Mouse (Mus musculus) megakaryocyte-erythroid progenitor cell, adult 5-6 weeks (primary cell): ENCODE results near the gene Mrrf. TPM values are rescaled to one million over a fixed set of nuclear protein-coding genes. Genes with fewer than 3 reads are reported as not detected.
A peak's percentile ranks its signal among the peaks of the same experiment; 100 is the strongest.
"Not testable (repeated sequence)": the region's sequence is repeated elsewhere in the genome, so short reads cannot be mapped to it uniquely, and the experiment has no call there.

Source experiments
- ATAC-seq: replicated peaks from 2 replicates; pipeline ENCODE4 v1.8.0; 2016; ENCODE audit warnings: mild to moderate bottlenecking, inconsistent platforms; ENCODE audit not compliant: severe bottlenecking, poor library complexity, low FRiP score, low TSS enrichment
- total RNA-seq, 2 experiments: library from RNA; stranded (forward) in 1 of 2; stranded (reverse) in 1 of 2; fragments of 200-1000, 215-1000 nt in 1 of 2; fragments of >200 nt in 1 of 2; fragmentation: Nextera tagmentation in 1 of 2; gene quantifications; 2 replicates each; pipeline ENCODE4 v1.2.3; 2014 to 2017

Mrrf gene
- total RNA-seq, 2 experiments from 2014 or later, result 23.4 to 85.3 TPM

DNA sequence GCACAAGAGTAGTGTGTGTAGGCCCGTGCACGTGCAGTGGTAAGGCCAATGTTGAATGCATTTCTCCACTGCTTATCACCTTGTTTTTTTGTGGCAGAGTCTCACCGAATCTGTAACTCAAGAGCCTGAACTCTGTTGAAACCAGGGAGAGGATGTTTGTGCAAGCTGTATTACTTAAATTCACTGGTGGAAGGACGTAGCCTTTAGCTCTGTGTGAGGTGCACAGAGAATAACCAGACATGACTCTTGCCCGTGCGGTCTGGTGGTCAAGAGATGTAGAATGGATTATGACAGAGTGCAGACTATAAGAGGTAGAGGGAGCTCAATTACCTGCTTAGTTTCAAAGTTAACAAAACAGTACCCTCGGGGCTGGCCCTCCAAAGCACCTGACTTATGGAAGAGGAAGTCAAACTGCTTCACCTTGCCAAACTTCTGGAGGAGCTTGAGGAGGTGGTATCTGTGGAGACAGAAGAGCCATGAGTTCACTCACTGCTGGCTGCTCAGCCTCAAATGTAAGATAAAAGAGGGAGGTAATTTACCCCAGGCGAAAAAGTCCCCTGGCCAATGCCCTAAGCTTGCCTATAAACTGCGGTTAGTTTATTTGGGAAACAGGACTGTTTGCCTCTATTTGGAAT lies 9.3 kb upstream of the Mrrf start:
- no peak for ATAC-seq

DNA sequence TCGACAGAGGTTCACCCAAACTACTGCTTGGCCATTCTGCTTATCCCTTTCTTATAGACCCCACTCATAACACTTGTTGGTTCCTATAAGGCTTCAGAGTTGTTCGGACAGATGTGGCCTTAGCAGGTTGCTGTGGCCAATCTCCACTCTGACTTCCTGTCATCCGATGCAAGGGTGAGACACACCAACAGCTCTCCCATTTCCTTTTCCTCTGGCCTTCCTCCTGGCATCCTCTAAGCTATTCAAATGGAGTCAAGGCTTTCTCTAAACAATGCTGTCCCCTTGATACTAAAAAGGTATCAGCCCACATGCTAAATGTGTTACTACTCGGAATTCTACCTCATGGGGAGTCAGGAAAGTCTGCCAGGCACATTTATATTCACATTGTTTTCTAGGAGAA lies 8.2 kb upstream of the Mrrf start:
- no peak for ATAC-seq

DNA sequence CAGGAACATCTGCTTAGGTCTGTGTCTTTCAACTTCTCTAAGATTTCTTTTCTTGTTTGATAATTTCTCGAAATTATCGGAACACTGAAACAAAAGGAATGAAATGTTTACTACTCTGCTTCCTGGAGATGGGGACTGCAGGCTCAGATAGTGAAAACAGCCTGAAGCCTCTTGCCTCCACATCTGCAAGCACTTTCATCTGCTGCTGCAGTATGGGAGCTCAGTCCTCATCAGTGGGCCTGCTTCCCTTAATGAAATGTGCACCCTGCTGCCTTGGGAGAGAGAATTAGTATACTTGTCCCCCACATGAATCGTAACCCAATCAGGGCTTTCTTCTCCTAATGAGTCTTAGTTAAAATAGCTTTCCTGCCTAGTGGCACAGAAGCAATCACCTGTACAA lies 7.1 kb upstream of the Mrrf start:
- ATAC-seq, result no peak

DNA sequence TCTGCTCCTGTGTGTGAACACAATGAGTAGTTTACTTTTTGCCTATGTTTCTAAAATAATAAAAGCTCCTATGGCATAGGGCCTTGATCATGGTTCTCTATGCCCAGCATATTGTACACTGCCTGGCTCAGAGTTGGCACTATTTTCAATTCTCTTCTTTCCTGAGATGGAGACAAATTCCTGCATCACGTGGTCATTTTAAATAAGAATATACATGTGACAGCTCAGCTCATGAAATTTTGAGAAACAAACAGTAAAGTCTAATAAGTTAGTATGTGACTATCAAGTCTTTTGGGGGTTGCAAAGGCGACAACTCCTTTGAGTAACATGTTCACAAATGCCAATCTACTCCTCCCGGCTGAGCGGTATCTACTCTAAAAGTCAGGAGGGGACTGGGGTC lies 302 bp upstream of the Mrrf start:
- ATAC-seq, result no peak

DNA sequence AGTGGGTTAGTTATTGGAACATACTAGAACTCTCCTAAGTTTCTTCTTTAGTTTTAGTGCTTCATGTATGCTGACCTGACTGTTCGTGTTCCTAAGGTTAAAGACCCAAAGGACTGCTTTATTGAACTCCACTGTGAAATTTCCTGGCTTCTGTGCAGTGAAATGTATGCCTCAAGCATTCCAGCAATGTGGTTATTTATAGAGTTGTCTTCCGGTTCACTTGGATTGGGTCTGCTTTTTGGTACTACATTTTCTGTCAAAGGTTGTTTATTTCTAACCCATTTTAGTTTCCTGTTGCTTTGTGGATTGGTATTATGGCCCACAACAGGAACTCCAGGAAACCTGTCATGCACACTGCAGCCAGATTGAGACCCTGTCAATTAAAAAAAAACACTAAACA lies 2.9 kb downstream of the Mrrf start:
- no peak for ATAC-seq

DNA sequence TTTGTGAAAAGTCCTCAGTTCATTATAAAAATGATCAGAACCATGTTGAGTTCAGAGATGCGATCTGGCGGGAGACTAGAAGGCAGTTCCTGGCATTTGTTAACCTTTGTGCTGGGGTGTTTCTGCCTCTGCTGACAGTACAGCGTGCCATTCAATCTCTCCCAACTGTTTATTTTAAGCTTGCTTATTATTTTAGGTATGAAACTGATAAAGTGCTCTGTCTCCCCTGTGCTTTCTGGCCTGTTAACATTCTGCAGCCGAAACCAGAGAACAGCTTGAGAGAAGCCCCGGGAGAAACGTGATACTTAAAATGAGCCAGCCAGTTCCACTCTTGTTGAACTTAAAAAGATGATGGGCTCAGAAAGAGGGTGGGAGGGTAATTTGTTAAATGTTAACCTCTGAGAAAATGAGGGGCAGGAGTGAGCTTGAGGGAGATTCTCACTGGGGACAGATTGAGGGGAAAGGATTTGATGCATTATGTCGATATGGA lies 12.7 kb downstream of the Mrrf start:
- no peak for ATAC-seq

DNA sequence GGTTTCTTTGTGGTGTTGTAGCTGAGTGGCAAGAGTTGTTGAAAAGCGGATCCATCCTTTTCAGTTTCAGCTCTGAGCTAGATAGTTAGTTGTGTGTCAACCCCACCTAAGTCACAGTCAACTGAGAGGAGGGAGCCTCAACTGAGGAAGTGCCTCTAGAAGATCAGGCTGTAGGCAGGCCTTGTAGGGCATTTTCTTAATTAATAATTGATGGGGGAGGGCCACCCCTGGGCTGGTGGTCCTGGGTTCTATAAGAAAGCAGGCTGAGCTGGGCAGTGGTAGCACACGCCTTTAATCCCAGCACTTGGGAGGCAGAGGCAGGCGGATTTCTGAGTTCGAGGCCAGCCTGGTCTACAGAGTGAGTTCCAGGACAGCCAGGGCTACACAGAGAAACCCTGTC lies 16.2 kb downstream of the Mrrf start:
- ATAC-seq, result not testable (repeated sequence)

DNA sequence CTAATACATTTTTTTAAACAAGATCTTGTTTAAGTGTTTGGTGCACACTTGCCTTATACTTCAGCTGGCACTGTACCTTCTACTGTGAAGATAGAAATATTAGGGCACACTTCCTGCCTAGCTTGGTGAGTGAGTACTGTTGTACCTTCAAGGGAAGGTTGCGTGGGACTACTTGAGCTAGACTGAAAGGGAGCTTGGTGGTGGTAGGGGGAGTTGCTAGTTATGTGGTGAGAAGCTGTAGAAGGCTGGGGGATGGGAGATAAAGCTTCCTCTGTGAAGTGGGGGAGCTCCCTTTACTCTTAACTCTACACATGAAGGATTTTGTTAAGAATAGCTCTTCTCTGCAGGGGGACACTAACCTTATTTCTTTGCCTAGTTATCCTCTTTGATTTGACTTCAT lies 21.3 kb downstream of the Mrrf start:
- ATAC-seq, result no peak

DNA sequence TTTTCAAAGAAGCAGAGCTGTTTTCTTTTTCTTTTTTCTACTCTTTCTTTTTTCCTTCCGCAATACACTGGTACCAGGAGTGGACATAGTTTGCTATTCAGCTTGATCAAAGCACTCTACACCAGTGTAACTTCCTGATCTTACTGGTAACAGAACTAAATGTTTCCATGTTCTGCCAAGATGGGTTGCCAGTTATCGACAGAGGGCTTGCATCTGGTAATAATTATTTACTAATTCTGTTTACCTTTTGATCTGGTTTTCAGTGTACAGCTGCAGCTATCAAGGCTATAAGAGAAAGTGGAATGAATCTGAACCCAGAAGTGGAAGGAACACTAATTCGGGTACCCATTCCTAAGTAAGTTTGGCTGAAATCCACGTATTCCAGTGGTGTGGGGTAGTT lies 23.1 kb downstream of the Mrrf start:
- no peak for ATAC-seq

DNA sequence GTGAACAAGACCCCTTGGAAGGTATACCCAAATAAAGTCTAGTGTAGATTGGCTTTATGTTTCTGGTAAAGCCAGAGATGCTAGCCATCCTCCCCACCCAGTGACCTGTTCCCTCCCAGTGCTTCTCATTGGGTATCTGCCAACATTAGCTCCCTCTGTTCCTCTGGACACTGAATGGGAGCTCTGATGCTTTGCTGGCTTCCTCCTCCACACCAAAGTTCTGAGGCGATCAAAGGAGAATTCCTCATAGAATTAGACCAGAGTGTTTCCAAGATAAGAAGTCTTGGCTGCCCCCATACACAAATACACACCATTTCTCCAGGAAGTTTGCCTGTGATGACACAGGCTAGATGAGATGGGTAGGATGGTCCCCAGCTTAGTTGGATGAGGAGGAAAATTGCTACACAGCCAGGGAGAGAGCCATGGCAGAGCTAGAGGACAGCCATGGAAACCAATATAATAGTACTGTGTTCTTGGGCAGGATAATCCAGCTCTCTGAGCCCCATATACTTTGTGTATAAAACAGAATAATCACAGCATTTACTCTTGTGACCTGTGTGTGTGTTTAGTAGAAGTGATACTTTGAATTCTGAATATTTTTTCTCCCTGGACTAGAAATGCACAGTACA lies 31.9 kb downstream of the Mrrf start:
- ATAC-seq, result no peak

DNA sequence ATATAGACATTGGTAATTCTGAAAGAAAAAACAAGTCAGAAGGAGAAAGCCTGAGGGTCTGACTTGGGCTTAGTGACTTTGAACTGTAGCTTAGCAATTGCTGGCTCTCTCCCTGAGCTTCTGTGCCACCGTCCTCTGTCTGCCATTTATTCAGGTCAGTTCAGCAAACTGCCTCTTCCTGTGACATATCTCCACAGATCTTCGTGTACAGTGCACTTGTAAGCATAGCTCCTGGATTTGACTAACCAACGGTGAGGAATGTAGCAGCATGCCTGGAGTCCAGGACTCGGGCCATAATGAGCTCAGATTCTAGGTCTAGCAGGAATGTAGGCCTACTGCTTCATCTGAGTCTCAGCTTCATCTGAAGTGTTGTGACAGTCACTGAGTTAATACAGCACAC lies 33.0 kb downstream of the Mrrf start:
- no peak for ATAC-seq

DNA sequence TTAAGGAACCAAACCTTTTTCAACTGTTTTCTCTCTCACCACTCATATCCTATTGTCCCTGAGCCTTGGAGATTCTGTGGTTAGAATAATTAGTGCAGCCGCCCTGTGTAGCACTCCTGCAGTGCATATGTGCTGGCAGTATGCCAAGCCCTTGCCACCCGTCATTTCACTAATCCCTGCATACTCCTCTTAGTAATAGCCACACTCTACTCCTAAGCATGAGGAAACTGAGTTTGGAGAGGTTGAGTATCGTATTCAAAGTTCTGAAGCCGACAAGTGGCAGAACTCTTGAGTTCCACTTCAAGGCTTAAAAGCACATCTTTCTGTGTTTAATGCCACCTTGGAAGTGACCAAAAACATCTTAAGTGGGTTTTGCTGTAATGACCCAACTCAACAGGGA lies 35.9 kb downstream of the Mrrf start:
- no peak for ATAC-seq

DNA sequence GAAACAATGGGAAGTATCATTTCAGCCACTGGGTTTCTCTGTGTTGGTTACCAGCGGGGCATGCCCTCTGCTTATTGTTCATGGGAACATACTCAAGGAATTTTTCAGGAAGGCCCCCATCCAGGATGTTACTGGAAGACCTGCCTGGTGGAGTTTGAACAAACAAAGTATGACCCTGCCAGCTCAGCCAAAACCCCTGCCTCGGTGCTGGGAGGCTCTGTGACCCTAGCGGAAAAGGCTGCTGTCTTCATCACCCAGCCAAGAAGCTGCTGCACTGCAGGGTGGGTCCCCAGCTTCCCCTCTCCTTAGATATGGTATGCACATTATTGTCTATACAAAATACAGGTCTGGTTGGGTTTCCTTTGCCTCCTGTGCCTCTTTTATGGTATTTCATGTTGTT lies 36.4 kb downstream of the Mrrf start:
- ATAC-seq, result no peak

DNA sequence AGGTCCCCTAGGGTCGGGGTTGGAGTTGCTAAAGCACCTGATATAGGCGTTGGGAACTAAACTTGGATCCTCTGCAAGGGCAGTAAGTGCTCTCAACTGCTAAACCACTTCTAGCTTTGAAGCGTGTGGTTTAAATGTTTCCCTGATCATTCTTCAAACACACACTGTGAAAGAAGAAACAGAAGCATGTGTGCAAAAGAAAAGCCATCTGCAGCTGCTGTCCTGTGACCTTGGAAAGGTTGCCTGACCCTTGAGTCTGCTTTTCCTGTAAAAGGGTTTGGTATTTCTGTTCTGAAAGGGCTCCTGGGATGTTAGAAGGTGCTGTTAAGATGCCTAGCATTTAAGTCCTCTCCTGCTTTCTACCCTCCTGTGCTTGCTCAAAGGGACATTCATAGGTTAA lies 43.3 kb downstream of the Mrrf start:
- ATAC-seq, result no peak

DNA sequence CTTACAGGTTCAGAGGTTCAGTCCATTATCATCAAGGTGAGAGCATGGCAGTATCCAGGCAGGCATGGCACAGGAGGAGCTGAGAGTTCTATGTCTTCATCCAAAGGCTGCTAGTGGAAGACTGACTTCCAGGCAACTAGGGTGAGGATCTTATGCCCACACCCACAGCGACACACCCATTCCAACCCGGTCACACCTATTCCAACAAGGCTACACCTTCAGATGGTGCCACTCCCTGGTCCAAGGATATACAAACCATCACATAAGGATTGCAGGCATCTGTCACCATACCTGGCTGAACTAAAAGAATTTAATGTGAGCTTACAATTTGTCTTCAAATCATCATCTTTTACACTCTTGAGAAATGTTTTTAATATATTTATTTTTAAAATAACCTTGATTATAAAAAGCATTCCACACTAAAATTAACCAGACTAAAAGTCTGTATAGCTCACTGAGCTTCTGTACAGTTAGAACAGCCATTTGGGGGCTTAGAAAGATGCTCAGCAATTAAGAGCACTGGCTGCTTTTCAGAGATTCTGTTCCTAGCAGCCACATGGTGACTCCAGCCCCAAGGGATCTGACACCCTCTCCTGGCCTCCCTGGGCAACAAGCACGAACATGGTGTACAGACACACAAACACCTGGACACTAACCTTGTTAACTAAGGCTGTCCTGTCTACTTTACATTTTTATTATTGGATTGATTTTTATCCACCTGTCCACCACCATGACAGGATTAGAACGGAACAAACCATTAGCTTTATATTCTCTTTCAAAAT lies 45.6 kb downstream of the Mrrf start:
- ATAC-seq, result not testable (repeated sequence)

DNA sequence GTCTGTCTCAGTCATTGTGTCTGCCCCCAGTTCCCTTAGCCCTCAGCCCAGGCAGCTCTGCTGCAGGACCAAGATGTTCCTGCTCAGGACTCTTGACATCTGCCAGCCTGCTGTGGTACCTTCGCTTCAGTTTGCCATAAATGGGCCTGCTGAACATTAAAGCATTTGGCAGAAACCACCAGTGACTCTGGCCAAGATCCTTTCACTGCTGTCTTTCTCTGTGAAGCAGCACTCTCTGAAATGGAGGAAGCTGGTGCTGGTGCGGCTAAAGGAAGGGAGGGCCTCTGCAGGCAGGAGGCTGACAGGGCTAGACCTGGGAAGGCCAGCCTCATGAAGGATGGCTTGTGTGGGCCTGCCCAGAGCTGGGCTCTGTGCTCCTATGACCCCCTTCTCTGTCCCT lies 47.1 kb downstream of the Mrrf start:
- no peak for ATAC-seq

DNA sequence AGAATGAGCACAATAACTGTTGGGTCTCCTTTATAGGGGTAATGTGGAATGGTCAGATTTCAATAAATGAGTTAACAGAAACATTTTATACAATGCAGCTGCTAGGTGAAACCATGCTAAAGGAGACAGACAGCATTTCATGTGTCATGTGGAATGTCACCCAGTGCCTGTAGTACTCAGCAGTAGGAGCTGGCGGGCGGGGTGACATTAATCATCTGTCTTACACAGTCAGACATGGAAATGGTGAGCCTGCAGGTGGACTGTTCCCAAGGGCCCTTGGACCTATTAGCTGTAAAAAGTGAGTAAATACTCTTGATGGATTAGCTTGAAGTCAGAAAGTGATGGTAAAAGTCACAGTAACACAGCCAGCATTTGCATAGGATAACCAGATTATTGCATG lies 48.0 kb downstream of the Mrrf start:
- ATAC-seq, result no peak

DNA sequence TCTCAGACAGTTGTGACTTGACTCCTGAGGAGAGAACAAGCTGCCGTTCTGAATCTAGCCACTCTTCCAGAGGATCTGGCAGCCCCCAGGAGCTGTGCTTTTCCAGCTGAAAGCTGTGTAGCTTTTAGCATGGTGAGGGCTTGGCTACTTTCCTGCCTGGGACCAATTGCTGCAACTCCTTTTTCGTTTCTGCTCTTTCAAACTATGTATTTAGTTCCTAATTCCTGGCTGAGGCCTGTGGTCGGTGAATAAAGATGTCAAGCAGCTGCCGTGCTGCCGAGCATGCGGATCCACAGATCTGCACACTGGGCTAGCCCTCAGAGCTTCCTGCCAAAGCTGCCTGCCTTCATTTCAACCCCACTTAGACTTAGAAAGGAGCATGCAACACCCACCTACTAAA lies 48.7 kb downstream of the Mrrf start:
- no peak for ATAC-seq

DNA sequence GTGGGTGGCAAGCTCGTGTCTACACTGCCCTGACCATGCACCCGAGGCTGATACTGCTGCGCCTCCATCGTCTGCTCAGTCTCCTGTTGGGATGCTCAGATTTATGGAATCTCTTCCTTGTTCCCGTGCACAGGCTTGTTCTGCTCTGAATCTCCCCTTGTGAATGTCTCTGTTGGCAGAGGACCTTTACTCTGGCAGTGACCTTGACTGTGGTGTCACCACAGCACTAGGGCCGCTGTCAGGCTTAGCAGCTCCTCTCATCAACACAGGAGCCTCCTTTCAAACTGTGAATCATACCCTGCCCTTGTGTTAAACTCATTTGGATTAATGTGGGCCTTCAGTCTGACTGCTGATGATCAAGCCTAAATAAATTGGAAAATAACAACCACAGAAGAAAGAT lies 53.0 kb downstream of the Mrrf start:
- ATAC-seq, result not testable (repeated sequence)

DNA sequence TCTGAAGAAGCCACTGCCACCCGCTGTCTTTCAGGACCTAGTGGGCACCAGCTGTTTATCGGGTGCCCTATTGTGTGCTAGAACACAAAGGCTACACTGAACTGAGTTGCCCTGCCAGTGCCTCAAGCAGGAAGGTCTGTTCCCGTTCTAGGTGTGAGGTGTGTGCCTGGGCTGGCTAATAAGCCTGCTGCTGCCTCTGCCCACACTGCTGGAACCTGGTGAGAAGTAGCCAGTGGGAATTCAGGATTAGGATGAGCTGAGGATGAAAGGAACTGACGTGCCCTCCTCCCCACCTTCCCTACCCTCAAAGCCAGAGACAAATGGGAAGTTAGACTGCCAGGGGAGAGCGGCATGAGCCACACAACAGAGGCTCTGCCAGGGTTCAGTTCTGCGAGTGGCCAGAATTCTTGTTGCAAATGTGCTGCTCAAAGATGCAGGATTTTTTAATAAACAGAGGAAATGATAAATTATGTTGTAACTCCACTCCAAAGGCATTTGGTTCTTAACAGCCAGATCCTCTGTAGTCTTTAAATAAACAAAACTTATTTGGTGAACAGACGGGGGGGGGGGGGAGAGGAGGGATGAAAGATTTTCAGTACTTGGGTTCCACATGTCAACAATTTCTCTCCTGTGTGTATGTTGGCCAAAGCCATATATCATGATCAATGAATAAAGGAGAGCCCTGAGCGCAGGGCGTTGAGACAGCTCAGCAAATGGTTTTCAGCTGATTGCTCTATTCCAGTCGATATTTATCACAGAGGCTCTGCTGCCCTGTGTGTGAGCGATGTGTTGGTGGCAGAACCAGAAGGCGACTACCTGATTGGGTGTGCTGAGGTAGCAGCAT lies 55.1 kb downstream of the Mrrf start:
- peak; percentile 27; the same call in 1 of the 2 replicates for ATAC-seq
